17 mouse cellular contexts compared by ENCODE assay signal in genomic region chr2:167987640-167988039, GRCm38 (mm10). TPM values are rescaled to one million over a fixed set of nuclear protein-coding genes. Genes with fewer than 3 reads are reported as not detected.
DNase-seq lines count a peak whose midpoint lies in the region; ATAC-seq lines count a peak whose summit lies in the region.
"Had no signal": no experiment of that assay in that cellular context is flagged by ENCODE, and none has a peak within 500 bp of the region (broad histone marks: within the 10 kb centered on the region; RNA-seq: fewer than 3 reads in every experiment).

No protein-coding gene starts in this region.

- no peaks in the 10 kb centered on the region for H3K9me3 ChIP-seq in kidney, embryonic 14.5 days (ENCODE audit: control insufficient read depth, low read length)
- no peaks in the 10 kb centered on the region for H3K9me3 ChIP-seq in liver, embryonic 16.5 days (replicated peaks; ENCODE audit: control insufficient read depth, low read length)
- H3K9me3 ChIP-seq in hindbrain, embryonic 10.5 days, result no peaks in the 10 kb centered on the region
- H3K9me3 ChIP-seq: forebrain, embryonic 13.5 days; G1E; neural tube, embryonic 13.5 days had no signal

- no peak overlapping the region for H3K4me3 ChIP-seq in kidney, embryonic 14.5 days (ENCODE audit: low read length)
- H3K4me3 ChIP-seq in liver, embryonic 16.5 days (ENCODE audit: low read depth, low read length), result no peak overlapping the region
- H3K4me3 ChIP-seq in hindbrain, embryonic 10.5 days, result no peak overlapping the region
- H3K4me3 ChIP-seq: forebrain, embryonic 13.5 days; neural tube, embryonic 13.5 days had no signal

- 0 out of 2 replicates have a peak overlapping the region, but pooled peaks have one; percentile 31 for H3K9ac ChIP-seq in kidney, embryonic 14.5 days (ENCODE audit: low read depth, low read length)
- H3K9ac ChIP-seq in liver, embryonic 16.5 days (ENCODE audit: low read depth, low read length), result 0 out of 2 replicates have a peak overlapping the region, but pooled peaks have one; percentile 12
- H3K9ac ChIP-seq: forebrain, embryonic 13.5 days; hindbrain, embryonic 14.5 days; neural tube, embryonic 13.5 days had no signal

- WGBS in kidney, embryonic 14.5 days, result 61% methylated on average over 12 of the region's 12 CpGs
- 35% methylated on average over 12 of the region's 12 CpGs for WGBS in liver, embryonic 16.5 days (ENCODE audit: insufficient replicate concordance)
- WGBS in hindbrain, embryonic 10.5 days, result 69% methylated on average over 12 of the region's 12 CpGs

- DNase-seq in kidney, adult 18-20 months, result no peak
- DNase-seq in c-Kit-positive CD71-positive TER-119-negative erythroid progenitor cells, embryonic 14.5 days (ENCODE audit: low read depth), result peak; percentile 25
- peak; percentile 36 for DNase-seq in fat pad, adult 2 months (ENCODE audit: extremely low read depth, low read depth, low spot score)
- DNase-seq in kidney, adult 9 months, result no peak
- no peak for DNase-seq in hindbrain, embryonic 10.5 days (ENCODE audit: low spot score)
- DNase-seq: adrenal gland, postnatal 14 days; cerebellum, postnatal 10 days; left cerebral cortex, postnatal 4 days; lung, postnatal 14 days; spleen, adult 18-20 months had no signal

- H3K4me1 ChIP-seq in kidney, embryonic 14.5 days (ENCODE audit: control insufficient read depth, insufficient read depth, low read length), result peaks cover 4% of the 10 kb centered on the region; the same call in 1 of the 2 replicates
- peaks cover 10% of the 10 kb centered on the region for H3K4me1 ChIP-seq in liver, embryonic 16.5 days (ENCODE audit: control insufficient read depth, low read depth, low read length)
- H3K4me1 ChIP-seq in hindbrain, embryonic 10.5 days (replicated peaks), result peaks cover 32% of the 10 kb centered on the region

- H3K27ac ChIP-seq in kidney, embryonic 14.5 days (ENCODE audit: low read depth, low read length), result no peak overlapping the region
- no peak overlapping the region for H3K27ac ChIP-seq in liver, embryonic 16.5 days (ENCODE audit: low read length)
- H3K27ac ChIP-seq in hindbrain, embryonic 10.5 days, result no peak overlapping the region
- H3K27ac ChIP-seq: forebrain, embryonic 13.5 days; hindbrain, embryonic 14.5 days; neural tube, embryonic 13.5 days had no signal

- H3K27me3 ChIP-seq in kidney, embryonic 14.5 days (ENCODE audit: control insufficient read depth, insufficient read depth, low read length), result no peaks in the 10 kb centered on the region; the same call in 1 of the 2 replicates
- no peaks in the 10 kb centered on the region for H3K27me3 ChIP-seq in liver, embryonic 16.5 days (ENCODE audit: control insufficient read depth, insufficient read depth, low read depth, low read length)
- peaks cover 11% of the 10 kb centered on the region for H3K27me3 ChIP-seq in hindbrain, embryonic 10.5 days (ENCODE audit: insufficient read depth, poor library complexity, severe bottlenecking)
- H3K27me3 ChIP-seq: forebrain, embryonic 13.5 days had no signal

- no peak for ATAC-seq in kidney, embryonic 14.5 days (ENCODE audit: low FRiP score, low TSS enrichment)
- peak; percentile 31; the same call in 1 of the 2 replicates for ATAC-seq in liver, embryonic 16.5 days (ENCODE audit: low read depth)
- no peak for ATAC-seq in erythroblast, adult 5-6 weeks (replicated peaks; ENCODE audit: low FRiP score, poor library complexity, severe bottlenecking)
- ATAC-seq: forebrain, embryonic 13.5 days had no signal

- H3K36me3 ChIP-seq in kidney, embryonic 14.5 days (ENCODE audit: control insufficient read depth, insufficient read depth, low read length), result no peaks in the 10 kb centered on the region
- H3K36me3 ChIP-seq in liver, embryonic 16.5 days (ENCODE audit: control insufficient read depth, insufficient read depth), result no peaks in the 10 kb centered on the region
- no peaks in the 10 kb centered on the region for H3K36me3 ChIP-seq in hindbrain, embryonic 10.5 days
- H3K36me3 ChIP-seq: G1E; neural tube, embryonic 13.5 days had no signal

- no peak overlapping the region for H3K4me2 ChIP-seq in kidney, embryonic 14.5 days (replicated peaks; ENCODE audit: low read depth, low read length)
- H3K4me2 ChIP-seq in liver, embryonic 16.5 days (ENCODE audit: low read depth, low read length), result no peak overlapping the region
- H3K4me2 ChIP-seq: forebrain, embryonic 13.5 days; hindbrain, embryonic 14.5 days; neural tube, embryonic 13.5 days had no signal

RNA-seq across cellular contexts. Expression of gene Ripor3, which starts 22.8 kb away (rescaled TPM):
- 0.53 and 1.0 TPM in 2 replicates for polyA plus RNA-seq in kidney, embryonic 14.5 days (2014; fragmentation: Nextera tagmentation; extraction: Ambion mirVana)
- polyA plus RNA-seq in liver, embryonic 16.5 days (2015; fragmentation: Nextera tagmentation; extraction: Ambion mirVana), result 0.81 and 1.2 TPM in 2 replicates
- not detected in 2 replicates for total RNA-seq in erythroblast, adult 5-6 weeks (2015; ENCODE audit: low replicate concordance)
- total RNA-seq in erythroblast, adult 5-6 weeks (2017; ENCODE audit: low replicate concordance), result not detected in 2 replicates
- 0.57 and 0.71 TPM in 2 replicates for polyA plus RNA-seq in hindbrain, embryonic 10.5 days (2016; fragmentation: Nextera tagmentation; extraction: Ambion mirVana)

RNA-seq across cellular contexts. Expression of gene Ptpn1, which starts 55.8 kb away (rescaled TPM):
- polyA plus RNA-seq in kidney, embryonic 14.5 days (2014; fragmentation: Nextera tagmentation; extraction: Ambion mirVana), result 42.6 and 53.4 TPM in 2 replicates
- polyA plus RNA-seq in liver, embryonic 16.5 days (2015; fragmentation: Nextera tagmentation; extraction: Ambion mirVana), result 22.0 and 22.4 TPM in 2 replicates
- total RNA-seq in erythroblast, adult 5-6 weeks (2015; ENCODE audit: low replicate concordance), result 11.7 and 11.9 TPM in 2 replicates
- 8.9 and 9.1 TPM in 2 replicates for total RNA-seq in erythroblast, adult 5-6 weeks (2017; ENCODE audit: low replicate concordance)
- polyA plus RNA-seq in hindbrain, embryonic 10.5 days (2016; fragmentation: Nextera tagmentation; extraction: Ambion mirVana), result 75.9 and 86.1 TPM in 2 replicates

Comparison
In these comparisons a context has a peak if more than half of its experiments do, and no peak if none do; other contexts are left out.
1. DNase-seq: peak in c-Kit-positive CD71-positive TER-119-negative erythroid progenitor cells, embryonic 14.5 days (single experiment) and fat pad, adult 2 months (single experiment); none in kidney, adult 18-20 months (single experiment), kidney, adult 9 months (single experiment) and hindbrain, embryonic 10.5 days (single experiment).